Mouse (Mus musculus): ENCODE measurements around the gene Surf6. TPM values are rescaled to one million over a fixed set of nuclear protein-coding genes. Genes with fewer than 3 reads are reported as not detected.

Surf6 gene
- total RNA-seq, 2 experiments from 2014 or later = 12.2 to 13.9 TPM

GRCm38 (mm10) chr2:26870666-26871065 is 32.0 kb downstream of the Surf6 start:
- intact Hi-C loops (cut with DNase I) = no loop called here
- no peak for DNase-seq (ENCODE audit: low spot score)

DNA sequence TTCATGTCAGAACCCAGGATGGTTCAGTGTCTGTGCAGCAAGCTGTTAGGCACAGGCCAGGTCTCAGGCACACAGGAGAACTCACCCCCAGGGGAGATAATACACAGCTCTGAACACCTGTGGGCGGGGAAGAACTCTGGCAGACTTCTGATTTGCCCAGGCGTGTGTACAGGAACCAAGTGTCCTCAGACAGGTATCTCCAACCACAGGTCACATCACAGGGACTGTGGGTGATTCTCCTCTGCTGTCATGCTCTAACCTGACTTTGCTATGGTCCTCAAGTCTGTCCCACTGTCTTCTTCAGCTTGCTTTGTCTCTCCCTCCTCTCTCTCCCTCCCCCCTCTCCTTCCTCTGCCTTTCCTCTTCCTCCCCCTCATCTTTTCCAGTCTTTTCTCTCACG is 37.8 kb downstream of the Surf6 start, which contains the start of gene Abo:
TSS of gene Abo (minus strand) at position 101 of the 400 bp plus-strand sequence.
- DNase-seq (ENCODE audit: low spot score) = no peak
- intact Hi-C loops (cut with DNase I) = no loop called here

DNA sequence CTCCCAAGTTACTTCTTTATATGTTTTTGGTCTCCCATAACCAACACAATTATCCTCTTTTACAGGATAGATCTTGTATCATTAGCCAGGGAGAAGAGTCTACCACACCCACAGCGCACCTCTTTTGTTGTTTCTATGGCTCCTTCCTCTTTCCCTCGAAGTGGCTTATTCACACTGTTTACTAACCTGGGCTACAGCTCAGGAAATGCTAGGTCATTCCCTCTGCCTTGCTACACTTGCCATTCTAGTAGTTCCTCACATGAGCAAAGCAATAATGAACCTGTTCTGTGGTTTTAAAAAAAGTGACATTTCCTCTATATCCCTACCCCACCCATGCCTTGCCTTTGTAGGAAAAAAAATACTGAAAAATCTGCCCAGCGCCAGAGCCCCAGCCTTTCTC is 39.8 kb downstream of the Surf6 start:
- no peak for DNase-seq (ENCODE audit: low spot score)
- intact Hi-C loops (cut with DNase I) = no loop called here

- DNase-seq (ENCODE audit: low spot score) = no peak
- intact Hi-C loops (cut with DNase I) = loop anchor here (1.0 kb wide), 2 partner anchors 191 to 390 kb away; no protein-coding TSS in a partner anchor
Observed at GRCm38 (mm10) chr2:26847706-26848105, 55.0 kb downstream of the Surf6 start.

Other genes with a start within 250 kb of the Surf6 start
- not detected for gene Lcn4, start 231.6 kb downstream of the Surf6 start, total RNA-seq (2021)
- not detected for gene Abo, start 37.9 kb downstream of the Surf6 start, total RNA-seq (2021)
- gene Med22, start 7.8 kb upstream of the Surf6 start, total RNA-seq (2021) = 10 to 100 TPM; 23.7 to 25.6 TPM
- 100 to 1,000 TPM; 274 to 280 TPM for gene Rpl7a, start 7.9 kb upstream of the Surf6 start, total RNA-seq (2021)
- gene Surf2, start 13.5 kb upstream of the Surf6 start, total RNA-seq (2021) = 10 to 100 TPM; 14.7 to 14.8 TPM
- 10 to 100 TPM; 49.4 to 49.7 TPM for gene Surf1, start 13.7 kb upstream of the Surf6 start, total RNA-seq (2021)
- gene Surf4, start 31.0 kb upstream of the Surf6 start, total RNA-seq (2021) = 10 to 100 TPM; 82.1 to 85.7 TPM
- gene Stkld1, start 31.2 kb upstream of the Surf6 start, total RNA-seq (2021) = not detected
- 10 to 100 TPM; 13.9 to 15.2 TPM for gene Rexo4, start 61.5 kb upstream of the Surf6 start, total RNA-seq (2021)
- gene Adamts13, start 70.5 kb upstream of the Surf6 start, total RNA-seq (2021) = not detected
- gene Cacfd1, start 107.0 kb upstream of the Surf6 start, total RNA-seq (2021) = 10 to 100 TPM; 37.3 to 41.6 TPM
- gene Slc2a6, start 125.1 kb upstream of the Surf6 start, total RNA-seq (2021) = under 1 TPM; 0.25 to 0.39 TPM
- not detected for gene Mymk, start 169.3 kb upstream of the Surf6 start, total RNA-seq (2021)
- gene Adamtsl2, start 176.5 kb upstream of the Surf6 start, total RNA-seq (2021) = 10 to 100 TPM; 19.1 to 26.8 TPM
- under 1 TPM; 0.34 to 0.48 TPM for gene Fam163b, start 239.6 kb upstream of the Surf6 start, total RNA-seq (2021)